Mouse (Mus musculus) hindlimb bud, embryonic 11.5 days (tissue): ENCODE results near the gene Fam162a.
"Not testable (repeated sequence)": the region's sequence is repeated elsewhere in the genome, so short reads cannot be mapped to it uniquely, and the experiment has no call there.

Experiments
- DNase-seq: peaks from one replicate; pipeline ENCODE4 v3.0.0-alpha.2; 2012; ENCODE audit warnings: low read depth, low spot score; ENCODE audit errors: extremely low spot score

Gene Fam162a

DNA sequence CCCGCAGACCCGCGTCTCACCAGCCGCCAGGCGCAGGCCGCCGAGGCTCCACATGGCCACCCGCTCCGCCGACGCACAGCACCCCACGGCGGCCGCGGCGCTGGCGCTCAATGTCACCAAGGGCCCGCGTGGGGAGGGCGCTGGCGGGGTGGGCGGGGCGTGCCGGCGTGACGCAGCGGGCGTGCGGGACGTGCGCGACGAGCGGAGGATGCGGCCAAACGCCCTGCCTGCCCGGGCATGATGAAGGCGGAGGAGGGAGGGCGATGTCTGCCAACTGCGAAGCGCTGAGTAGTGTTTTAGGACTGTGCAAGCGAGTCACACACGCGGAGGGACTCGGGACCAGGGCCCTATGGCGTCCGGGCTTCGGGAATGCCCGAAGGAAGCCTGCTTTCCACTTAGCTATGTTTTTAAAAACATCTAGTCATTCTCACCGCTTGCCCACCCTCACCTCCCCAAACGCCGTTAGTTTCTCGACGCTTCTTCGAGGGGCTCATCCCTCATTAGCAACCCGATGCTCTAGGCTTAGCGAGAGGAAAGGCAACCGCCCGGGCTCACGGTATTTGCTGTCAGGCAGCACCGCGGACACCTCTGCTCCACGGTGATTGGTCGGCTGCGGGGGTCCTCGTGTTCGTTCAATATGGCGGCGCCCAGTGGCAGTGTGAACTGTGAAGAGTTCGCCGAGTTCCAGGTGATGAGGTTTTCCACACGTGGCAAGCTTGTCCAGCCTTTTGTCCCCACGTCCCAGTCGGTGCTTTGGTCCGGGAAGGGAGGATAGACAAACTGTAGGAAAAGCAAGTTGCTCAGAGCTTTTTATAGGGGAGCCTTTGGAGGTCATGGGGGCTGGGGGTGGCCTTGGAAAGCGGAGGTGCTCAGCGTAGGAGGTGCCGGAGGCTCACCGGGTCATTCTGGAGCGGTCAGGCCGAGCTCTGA, at the start of gene Fam162a, which contains the start of gene Ccdc58:
Gene Fam162a (minus strand): TSS at position 145 of the 930 bp plus-strand sequence.
Gene Ccdc58 (plus strand): TSS at position 236 of the 930 bp plus-strand sequence.
- DNase-seq: peak; percentile 56

GRCm38 (mm10) chr16:36115751-36116150, 44.4 kb upstream of the Fam162a start:
- not testable (repeated sequence) for DNase-seq

GRCm38 (mm10) chr16:36111486-36111885, 40.1 kb upstream of the Fam162a start:
- DNase-seq: not testable (repeated sequence)

GRCm38 (mm10) chr16:36102211-36102610, 30.8 kb upstream of the Fam162a start:
- no peak for DNase-seq

DNA sequence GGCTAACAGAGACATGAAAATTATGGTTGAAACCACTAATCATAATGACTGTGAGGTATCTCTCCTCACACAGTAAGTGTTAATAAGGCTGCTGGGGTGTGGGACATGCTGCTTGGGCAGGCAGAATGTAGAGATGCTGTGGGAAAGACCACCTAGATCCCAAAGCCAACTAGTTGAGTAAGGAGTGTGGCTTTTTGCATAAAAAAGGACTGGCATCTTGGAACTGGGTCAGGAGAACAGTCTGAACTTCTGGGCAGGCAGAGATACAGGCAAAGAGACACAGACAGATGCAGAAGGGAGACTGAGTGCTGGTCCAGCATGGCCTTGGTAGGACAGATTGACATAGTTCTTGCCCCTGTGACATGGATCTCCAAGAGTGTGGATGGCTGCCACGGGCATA, 30.1 kb upstream of the Fam162a start:
- no peak for DNase-seq

- not testable (repeated sequence) for DNase-seq
Observed at GRCm38 (mm10) chr16:36097813-36098499, 26.6 kb upstream of the Fam162a start.

DNA sequence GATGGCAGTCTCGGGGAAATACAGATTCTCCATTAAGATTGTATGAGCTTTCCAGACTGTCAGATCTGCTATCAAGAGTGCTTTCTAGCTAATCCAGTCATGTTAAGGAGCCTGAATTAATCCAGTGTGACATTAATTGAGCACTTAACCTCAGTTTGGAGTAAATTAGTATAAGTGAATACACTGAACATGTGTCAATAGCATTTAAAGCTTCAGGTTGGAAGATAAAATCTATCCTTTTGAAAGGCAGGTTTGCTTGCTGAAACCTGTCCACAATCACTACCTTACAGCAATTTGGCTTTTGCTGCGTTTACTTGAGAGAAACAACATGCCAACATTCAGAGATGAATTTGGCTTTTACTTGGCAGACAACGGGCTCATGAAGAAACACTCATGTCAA, 22.7 kb upstream of the Fam162a start:
- no peak for DNase-seq

GRCm38 (mm10) chr16:36090785-36091509, 19.6 kb upstream of the Fam162a start:
- DNase-seq: no peak

- DNase-seq: no peak
Observed at GRCm38 (mm10) chr16:36089850-36090616, 18.6 kb upstream of the Fam162a start.

DNA sequence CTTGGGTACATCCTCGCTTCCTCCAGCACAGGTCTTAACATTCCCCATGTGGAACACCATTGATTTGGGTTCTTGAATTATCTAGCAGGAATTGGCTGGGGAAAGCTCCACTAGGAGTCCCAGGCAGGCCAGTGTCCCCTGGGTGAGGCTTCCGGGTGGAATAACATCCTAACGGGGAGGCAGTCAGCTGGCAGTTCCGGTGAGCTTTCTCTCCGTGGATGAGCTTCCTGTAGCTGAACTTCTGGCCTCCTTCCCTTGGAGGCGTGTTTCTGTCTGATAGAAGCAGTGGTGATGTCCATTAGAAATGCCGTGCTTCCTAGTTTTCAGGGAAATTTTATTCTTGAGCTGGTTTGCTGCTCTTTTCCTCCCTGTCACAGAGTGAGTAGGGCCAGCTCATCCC, 17.7 kb upstream of the Fam162a start:
- no peak for DNase-seq

- DNase-seq: no peak
Observed at GRCm38 (mm10) chr16:36087846-36088245, 16.5 kb upstream of the Fam162a start.

DNA sequence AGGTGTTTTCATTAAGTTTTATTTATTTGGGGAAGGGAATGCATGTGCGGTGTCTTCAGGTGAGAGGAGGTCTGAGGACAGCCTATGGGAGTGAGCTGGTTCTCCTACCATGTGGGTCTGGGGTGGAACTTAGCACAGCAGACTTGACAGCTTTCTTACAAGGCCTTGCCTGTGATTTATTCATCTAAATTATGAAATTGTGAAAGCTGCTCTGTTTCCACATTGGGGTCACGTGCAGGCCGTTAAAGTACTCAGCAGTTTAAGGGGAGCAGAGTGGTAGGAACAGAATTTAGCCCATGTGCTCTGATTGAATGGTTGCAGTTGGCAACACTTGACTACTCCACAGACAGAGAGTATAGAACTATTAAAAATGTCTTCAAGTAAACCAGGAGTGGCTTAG, 8.5 kb upstream of the Fam162a start:
- DNase-seq: no peak

DNA sequence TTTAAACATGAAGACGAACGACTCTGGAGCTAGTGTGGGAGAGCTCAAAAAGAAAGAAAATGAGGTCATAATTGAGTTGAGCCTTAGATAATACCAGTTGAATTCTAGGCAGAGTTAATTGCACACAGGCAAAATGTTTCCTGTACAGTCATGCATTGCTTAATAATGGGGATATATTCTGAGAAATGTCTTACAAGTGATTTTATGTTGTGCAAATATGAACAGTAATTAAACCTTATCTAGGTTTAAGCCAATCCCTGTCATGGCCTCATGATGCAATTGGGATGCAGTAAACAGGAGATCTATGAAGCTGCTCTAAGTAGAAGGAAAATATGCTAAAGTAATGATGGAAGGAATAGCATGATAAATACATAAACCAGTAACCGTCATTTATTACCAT, 3.4 kb upstream of the Fam162a start:
- DNase-seq: no peak

DNA sequence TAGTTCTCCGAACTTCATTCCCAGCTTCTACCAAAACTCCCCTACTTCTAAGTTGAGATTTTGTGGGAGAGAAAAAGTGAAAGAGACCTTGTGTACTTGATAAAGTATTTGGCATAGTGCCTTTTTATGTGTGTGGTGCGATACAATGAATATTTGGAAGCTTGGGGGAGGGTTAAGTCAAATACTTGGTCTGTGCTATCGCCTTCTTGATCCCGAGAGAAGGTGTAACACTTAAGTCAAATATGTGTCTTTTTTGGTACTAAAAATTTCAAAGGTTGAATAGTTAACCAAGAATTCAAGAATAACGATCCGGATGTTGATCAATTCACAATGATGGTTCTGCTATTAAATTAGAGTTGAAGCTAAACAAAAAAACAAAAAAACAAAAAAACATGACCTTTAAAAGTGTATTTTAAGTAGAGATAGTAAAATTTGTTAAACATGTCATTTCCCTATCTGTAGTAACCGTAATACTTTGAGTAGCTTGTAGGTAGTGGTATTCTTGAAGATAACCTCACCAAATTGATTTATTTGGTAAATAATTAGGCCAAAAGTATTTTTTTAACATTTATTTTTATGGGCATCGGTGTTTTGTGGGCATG, 1.1 kb upstream of the Fam162a start:
- no peak for DNase-seq

DNA sequence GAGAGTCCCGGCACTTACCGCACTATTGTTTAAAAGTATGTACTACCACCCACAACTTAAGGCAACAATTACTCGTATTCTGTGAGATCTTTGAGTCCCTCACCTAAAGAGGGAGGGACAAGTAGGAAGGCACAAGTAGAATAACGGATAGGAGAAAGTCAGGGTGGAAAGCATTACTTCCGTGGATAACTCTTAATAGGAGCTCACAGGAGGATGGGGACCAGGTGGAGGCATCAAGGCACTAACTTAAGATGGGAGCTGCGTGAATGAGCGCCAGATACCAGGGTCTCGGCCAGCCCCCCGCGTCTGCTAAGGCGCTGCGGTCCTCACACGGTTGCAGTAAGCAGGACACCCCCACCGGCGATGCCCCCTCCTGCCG, 334 bp downstream of the Fam162a start:
- no peak for DNase-seq

DNA sequence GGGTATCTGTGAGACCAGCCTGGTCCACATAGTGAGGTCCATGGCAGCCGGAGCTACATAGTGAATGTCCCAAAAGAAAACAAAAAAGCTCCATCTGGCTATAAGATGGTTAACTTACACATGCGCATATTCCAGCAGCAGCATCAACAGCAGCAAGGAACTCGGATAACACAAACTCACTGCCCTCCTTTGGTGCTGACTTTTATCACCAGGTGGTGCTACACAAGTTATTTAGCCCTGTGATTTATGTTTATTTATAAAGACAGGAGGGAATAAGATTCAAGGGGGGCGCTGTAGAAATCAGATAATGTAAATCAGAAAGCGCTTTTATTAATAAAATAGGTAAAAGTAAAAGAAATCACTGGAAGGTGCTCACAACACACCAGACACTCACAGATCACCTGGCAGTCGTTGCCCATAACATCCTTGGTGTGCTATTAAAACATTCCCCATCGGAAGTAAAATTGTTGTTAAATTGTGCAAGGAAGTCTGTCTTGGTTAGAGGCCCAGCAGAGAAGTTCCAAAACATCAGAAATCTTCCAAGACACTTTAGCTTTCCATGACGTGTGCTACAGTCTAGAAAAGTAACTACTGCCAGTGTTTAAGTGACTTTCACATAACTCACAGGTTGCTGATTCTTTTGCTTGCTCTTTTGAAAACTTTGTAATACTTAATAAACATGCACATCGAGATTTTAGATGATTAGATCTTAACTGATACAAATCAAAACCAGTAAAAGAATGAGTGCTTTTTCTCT, 1.4 kb downstream of the Fam162a start:
- no peak for DNase-seq

DNA sequence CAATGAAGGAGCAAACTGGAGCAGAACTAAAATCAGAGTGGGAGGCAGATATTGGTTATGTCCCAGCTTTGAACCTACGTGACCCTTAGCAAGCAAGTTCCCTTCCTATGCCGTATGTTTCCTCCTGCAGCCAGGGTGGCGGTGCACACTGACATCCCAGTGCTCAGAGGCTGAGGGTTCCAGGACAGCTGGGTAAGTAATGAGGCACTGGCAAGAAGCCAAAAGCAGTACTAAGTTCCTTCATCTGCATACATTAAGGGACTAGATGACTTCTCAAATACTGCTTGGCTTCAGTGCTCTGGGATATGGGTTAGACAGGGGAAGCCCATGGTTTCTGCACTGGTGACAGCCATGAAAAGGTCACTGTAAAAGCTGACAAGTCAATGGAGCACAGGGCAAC, 3.0 kb downstream of the Fam162a start:
- no peak for DNase-seq

- no peak for DNase-seq
Observed at GRCm38 (mm10) chr16:36067694-36068093, 3.7 kb downstream of the Fam162a start.

DNA sequence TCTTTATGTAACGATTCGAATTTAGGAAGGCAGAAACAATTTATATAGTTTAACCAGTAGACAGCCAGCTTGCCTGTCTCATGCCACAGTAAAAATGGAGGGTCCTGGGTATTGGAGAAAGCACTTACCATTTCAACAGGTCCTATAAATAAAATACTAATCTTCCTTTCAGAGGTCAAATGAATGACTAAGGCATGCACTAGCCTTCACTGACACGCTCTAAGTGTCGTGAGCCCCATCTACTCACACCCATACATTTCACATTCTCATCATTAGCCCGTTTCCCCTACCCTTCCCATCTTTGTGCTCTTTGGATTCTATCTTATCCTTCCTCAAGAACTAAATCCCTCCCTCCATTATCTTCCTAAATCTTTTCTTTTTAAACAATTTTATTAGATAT, 6.5 kb downstream of the Fam162a start:
- DNase-seq: no peak

DNA sequence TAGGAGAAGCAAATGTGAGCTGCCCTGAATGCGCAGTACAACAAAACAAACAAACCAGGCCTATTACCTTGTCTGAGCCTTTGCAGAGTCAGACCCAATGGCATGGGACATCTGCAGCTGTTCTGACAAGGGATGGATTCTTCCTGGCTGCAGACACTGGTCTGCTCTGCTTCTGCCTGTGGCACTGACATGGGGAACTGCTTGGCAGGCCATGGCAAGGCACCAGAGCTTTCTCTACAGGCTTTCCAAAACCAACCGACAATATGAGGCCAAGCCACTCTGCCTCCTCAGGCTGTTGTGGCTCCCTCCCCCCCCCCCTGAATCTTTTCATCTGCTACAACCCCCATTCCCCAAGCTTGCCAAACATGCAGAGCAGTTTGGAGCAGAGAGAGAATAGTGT, 8.1 kb downstream of the Fam162a start:
- no peak for DNase-seq
